Mouse (Mus musculus) R1 (cell line): ENCODE results near the gene Ltbp1.

Source experiments
- DNase-seq: peaks from one replicate; pipeline ENCODE4 v3.0.0-alpha.2; 2018; ENCODE audit warnings: low read depth, low spot score

Gene Ltbp1

DNA sequence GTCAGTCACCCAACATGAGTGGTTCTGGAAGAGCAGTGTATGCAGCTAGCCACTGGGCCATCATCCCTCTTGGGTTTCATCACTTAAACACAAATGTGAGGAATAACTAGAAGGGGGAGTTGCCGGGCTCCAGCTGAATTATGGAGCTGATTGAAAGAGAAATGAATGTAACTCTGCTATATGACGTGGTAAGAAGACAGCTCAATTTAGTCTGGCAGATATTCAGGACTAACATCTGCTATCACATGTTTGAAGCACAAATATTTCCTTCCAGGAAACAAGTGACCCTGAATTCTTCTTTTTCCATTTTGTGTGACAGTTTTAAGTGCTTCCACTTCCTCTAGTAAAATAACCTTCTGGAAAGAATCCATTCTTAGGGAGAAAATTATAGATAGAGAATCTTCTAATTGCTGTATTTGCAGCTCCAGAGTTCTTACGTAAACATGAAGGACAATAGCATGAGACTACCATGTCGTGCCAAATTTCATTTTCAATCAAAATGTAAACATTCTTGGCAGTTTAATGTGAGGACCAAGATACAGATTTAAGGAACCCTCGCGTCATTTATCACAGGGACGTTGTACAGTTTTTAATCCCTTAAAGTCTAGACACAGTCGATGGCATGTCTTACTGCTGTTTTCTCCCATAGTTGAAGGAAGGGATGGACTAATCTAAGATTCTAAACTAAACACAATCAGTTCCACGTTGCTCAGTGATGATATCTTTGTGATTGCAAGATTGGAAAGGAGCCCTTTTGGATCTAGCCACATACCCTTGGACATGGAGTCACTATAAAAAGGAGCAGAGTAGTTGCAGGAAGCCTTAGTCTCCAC, 279.7 kb downstream of the Ltbp1 start:
- no peak for DNase-seq

- DNase-seq = no peak
Observed at GRCm38 (mm10) chr17:75292986-75293385, 287.6 kb downstream of the Ltbp1 start.

DNA sequence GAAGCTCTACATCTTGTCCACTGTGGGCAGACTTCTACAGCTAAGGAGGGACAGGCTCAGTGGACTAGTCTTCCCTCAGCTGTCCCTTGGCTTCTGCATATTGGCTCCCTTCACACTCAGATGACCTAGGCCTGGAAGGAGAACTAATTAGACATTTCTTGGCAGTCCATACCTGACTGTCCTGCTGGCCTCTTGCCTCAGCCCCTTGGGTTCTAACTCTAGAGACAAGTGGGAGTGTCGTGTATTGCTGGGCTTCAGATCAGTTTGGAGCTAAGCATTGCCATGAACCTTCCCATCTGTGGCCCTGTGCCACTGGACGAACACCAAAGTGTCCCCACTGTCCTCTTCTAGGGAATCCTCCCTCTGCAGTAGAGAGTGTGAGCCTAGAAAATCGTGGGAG, 288.4 kb downstream of the Ltbp1 start:
- no peak for DNase-seq

DNA sequence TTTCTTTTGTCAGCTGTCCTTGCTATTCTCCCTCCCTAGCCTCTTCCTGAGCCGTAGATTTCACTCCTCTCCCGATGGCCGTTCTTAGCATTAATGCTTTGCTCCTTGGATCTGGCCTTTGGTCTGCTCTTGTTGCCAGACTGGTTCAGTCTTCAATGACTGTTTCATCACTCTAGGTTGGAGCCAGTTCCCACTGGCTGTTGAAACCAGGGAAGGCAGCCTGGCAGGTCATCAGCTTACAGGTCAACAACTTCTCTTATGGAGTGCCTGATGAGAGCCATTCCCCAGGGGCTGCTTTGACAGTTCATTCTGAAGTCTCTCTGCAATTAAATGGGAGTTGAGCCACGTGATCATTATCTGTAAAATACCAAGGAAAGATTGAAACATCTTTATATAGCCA, 295.5 kb downstream of the Ltbp1 start:
- no peak for DNase-seq

DNA sequence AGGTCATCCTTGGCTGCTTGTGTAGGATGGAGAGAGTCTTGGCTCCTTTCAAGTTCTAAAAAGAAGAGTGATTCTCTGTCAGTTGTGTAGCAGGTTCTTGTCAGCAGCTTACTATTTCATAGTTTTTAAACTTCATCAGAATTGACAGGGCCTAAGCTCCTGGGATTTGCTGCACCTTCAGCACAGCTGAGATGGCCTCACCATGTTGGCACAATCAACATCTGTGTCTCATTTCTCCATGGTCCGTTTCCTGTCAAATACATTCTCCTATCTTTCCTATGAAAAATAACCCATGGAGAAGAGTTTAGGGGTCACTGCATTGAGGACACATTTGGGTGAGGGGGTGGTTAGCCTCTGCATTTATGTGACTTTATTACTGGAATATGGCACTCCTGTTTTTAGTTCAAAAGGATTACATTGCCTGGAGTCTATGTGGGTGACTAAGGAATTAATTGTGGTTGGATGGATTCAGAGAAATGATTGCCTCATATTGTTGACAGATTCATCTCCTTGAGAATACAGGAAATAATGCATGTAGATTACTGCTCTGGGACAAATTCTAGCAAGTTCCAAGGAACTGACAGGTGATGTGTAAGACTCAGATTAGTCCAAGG, 299.5 kb downstream of the Ltbp1 start:
- DNase-seq = no peak

DNA sequence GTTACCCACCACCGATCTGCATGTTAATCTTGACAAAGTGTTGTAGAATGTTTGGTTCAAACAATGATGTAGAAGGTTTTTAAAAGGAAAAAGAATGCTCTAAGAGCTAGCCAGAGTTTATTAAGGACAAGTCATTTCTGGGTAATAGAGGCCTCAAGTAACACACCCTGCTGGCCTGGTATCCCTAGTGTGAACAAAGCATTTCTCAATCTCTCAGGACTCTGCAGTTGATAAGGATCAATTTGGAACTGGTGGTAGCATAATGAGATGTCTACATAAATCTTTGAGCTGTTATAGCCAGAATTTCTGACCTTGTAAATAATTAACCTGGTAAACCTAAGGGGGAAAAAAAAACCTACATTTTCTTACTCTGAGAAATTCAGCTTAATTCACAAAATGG, 300.3 kb downstream of the Ltbp1 start:
- no peak for DNase-seq

DNA sequence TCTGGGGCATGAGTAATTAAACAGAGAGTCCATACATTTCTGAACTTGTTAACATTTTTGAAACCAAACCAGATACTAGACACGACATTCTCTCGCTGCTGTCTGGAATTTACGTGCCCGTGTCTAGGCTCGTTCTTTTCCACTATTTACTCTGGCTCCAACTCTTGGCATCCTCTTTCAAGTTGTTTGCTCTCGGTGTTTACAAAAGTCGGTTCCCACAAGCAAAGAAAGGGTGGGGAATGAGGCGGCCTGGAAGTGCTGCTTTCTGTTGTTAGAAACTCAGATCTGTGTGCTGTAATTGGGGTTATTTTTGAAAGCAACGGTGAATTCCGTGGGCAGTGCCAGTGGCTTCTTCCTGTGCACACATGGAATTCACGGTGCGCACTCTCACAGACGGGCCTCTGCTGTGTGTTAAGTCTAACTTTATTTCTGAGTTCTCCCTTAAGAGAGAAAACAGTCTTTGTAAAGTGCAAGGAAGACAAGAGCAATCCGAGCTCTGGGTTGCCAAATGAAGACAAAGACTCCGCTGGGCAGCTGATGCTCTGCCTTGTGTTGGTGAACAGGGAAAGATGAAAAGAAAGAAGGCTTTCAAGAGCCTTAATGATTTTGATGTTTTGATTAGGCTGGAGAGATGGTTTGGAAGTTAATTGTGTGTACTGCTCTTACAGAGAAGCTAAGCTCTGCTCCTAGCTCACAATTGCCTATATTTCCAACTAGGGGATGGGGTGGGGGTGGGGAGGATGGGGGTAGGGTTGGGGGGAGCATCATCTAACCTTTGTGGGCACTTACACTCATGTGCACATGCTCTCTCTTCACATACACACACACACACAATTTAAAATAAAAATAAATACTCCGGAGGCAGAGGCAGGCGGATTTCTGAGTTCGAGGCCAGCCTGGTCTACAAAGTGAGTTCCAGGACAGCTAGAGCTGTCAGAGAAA, 302.0 kb downstream of the Ltbp1 start:
- DNase-seq = no peak

DNA sequence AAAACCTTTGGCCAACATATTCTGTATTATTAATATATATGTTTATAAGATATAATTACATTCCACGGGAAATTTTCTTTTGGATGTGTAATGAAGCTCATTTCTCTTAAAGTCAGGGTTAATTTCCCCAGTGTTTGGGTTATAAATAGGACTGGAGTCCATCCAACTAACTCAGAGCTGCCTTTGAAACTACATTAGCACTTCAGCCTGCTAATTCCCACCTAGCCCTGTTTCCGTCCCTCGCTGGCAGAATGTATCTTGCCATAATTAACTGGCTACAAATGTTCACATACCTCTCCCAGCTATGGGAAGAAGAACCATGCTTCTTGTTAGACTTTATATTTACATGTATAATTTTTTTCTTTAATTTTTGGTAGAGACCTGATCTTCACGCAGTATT, 311.7 kb downstream of the Ltbp1 start:
- DNase-seq = no peak

GRCm38 (mm10) chr17:75323229-75323628, 317.9 kb downstream of the Ltbp1 start:
- no peak for DNase-seq

DNA sequence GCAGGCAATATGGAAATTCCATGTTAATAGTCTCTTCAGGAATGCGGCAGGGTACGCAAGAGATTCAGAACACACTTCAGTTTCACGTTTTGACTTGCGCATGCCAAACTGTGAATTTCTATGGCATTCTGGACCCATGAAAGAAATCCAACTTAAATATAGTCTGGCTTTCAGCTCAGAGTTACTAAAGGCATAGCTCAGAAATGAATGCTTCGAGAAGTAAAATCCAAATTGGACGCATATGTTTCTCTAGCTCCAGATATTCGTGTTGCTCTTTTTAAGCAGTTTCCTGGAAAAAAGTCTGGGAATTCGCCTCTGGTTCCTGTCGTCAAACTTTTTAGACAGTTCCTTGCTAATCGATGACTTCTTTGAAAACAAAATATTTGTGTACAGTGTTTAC, 318.4 kb downstream of the Ltbp1 start:
- DNase-seq = no peak

- no peak for DNase-seq
Observed at GRCm38 (mm10) chr17:75328102-75328639, 322.8 kb downstream of the Ltbp1 start.

DNA sequence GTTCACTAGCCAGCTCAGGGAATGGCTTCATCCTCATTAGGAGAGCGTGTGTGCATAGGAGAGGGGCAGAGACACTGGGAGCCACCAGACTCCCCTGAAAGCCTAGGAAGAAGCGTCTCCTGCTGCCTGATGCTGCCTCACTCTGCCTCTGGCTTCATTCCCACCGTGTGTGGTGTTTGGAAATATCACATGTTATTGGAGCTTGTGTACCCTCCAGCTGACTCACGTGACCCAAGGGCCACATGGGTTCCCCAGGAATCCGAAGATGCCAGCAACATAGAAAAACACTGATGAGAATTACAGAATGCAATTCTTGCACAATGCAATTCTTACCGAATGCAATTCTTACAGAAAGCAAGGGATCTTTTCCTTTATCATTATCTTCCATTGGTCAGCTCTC, 325.0 kb downstream of the Ltbp1 start:
- DNase-seq = no peak

DNA sequence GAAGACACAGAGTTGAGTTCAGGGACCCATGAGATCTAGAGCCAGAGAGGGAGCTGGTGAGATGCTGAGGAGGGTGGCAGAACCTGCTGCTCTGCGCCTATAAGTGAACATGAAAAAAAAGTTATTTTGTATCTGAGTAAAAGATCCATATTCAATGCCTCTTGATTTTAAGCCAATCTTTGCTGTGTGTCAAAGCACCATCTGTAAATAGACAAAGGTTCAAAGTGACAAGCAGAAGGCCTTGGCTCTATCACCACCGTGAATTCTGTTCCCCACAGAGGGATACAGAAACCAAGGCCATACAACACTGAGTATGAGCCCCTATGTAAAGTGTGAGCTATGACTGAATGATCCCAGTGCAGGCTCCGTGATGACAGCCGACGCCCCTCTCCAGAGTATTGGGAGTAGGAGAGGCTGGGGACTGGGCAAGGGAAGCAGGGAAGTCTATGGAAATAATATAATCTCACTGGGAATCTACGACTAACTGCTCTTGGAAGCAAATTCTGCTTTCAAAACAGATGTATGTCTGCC, 326.1 kb downstream of the Ltbp1 start:
- DNase-seq = no peak

DNA sequence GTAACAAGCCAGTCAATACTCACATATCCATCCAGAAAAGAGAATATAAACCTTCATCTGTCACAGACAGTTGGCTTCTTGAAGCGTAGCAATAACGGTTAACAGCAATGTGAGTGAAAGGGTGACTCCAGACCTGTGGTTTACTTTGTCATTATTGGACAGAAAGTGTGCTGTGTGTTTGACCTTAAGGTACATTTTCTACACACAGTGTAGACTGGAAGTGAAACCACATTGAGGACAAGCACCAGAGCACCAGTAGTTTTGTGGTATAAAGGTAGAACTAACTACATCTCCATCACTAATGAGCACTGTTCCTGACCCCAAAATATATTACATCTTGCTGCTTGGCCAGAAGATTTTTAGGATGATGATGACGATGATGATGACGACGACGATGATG, 326.9 kb downstream of the Ltbp1 start:
- DNase-seq = no peak

- DNase-seq = no peak
Observed at GRCm38 (mm10) chr17:75333011-75333410, 327.6 kb downstream of the Ltbp1 start.

DNA sequence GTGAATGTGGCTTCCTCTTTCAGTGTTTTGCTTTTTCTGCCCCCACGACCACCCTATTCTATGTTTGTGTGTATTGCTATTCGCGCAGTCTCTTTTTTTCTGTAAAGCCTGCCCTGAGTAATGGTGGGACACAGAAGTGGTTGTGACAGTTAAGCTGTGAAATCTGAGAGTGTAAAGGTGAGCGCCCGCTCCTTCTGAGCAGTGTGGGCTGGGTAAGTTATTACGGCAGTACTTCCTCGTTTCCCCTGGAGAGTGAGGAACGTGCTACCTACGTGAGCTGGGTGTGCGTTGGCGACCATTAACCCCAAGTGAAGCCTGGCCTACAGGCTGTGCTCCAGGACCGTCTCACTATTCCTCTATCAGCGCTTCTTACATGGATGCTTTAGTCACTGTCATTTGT, 328.4 kb downstream of the Ltbp1 start:
- DNase-seq = no peak

DNA sequence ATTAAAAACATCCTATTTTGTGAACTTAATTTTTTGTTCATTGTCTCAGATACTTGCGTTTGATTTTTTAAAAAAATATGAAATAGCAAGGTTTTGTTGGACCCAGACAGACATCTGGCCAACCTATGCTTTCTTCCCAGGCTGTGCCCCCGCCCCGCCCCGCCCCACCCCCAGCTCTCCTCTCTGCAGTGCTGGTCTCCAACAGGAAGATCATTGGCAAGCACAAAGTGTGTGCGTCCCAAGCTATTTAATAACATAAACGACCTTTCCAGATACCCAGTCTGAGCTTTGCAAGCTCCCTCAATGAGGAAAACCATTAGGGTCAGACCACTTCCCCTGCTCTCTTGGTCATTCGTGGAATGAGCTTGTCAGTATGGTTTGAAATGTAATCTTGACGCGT, 330.3 kb downstream of the Ltbp1 start:
- DNase-seq = no peak

DNA sequence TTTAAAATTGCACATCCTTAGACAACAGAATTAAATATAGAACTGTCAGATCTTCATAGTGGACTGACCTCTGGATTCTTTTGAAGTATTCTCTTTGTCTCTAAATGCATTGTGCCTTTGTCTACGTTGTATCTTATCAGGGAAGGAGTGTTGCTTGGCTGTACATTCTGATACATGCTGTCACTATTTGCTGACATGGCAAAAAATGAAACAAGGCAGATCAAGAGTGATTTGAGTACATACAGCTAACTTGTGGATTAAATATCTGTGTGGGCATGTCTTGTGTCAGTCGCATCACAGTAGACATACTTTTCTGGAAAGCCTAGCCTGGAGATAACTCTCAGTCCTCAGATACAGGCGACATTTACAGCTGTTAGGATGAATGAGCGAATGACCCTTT, 335.9 kb downstream of the Ltbp1 start:
- DNase-seq = no peak

- DNase-seq = no peak
Observed at GRCm38 (mm10) chr17:75345116-75345515, 339.7 kb downstream of the Ltbp1 start.

DNA sequence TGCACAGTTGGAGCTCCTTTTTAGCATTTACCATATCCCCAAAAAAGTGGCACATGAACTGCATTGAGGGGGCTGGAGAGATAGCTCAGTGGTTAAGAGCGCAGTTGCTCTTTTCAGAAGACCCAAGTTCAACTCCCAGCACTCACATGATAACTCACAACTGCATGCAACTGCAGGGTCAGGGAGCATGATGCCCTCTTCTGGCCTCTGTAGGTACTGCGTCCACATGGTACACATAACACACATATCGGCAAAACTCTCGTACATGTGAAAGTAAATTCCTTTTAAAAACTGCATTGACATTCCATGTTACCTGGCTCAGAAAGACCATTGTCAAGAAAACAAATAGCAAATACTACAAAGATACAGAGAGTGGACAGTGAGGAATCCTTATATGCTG, 342.0 kb downstream of the Ltbp1 start:
- DNase-seq = peak; percentile 51

DNA sequence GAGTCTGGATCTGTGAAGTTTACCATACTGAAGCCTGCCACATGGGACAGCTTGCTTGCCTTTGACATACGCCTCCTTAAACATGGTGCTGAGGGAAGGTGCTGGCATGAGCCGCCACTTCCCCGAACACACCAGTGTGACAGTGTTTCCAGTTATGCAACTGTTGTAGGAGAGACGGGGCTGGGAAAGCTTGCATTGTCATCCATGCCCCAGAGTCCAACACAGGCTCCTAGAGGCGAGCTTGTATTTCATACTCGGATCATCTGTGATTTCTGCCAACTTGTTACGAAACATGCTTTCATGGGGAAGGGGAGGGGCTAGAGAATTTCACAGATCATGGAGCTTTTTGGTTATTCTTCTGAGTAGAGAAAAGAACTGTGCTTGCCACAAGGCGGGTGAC, 343.7 kb downstream of the Ltbp1 start:
- DNase-seq = no peak

DNA sequence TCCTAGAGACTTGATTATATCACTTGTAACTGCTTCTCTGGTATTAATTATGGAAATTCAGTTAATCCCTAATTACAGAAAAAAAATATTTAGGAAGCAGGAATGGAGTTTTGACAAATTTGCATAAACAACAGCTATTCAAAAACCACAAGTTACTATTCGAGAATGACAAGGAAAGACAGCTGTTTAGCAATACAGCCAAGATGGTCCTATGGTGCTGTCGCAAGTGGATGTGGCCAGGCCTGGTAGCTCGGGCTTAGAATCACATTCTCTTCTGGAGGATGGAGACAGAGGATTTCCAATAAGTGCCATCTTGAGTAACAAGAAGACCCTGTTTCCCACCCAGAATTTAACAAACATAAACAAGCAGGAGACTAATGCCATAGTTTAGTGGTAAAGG, 344.2 kb downstream of the Ltbp1 start:
- no peak for DNase-seq
